Mouse (Mus musculus): ENCODE data around the gene Itga1. TPM values are rescaled to one million over a fixed set of nuclear protein-coding genes. Genes with fewer than 3 reads are reported as not detected.

Gene Itga1
- polyA plus RNA-seq, 1 experiment, result not detected

GRCm38 (mm10) chr13:115130035-115130434 lies 28.3 kb upstream of the Itga1 start:
- Histone ChIP-seq H3K36me3 (ENCODE audit: control insufficient read depth) (no peaks in the 10 kb centered on the region), H3K27me3 (ENCODE audit: control insufficient read depth) (no peaks in the 10 kb centered on the region), H3K4me1 (ENCODE audit: control insufficient read depth) (no peaks in the 10 kb centered on the region), H3K4me3 (replicated peaks) (no peak overlapping the region), H3K9me3 (ENCODE audit: control insufficient read depth, low read length) (no peaks in the 10 kb centered on the region)
- TF ChIP-seq TAL1 (IDR thresholded peaks at IDR 0.05; ENCODE audit: low read length) (no peak), GATA1 (IDR thresholded peaks at IDR 0.05; ENCODE audit: low read length) (no peak)

DNA sequence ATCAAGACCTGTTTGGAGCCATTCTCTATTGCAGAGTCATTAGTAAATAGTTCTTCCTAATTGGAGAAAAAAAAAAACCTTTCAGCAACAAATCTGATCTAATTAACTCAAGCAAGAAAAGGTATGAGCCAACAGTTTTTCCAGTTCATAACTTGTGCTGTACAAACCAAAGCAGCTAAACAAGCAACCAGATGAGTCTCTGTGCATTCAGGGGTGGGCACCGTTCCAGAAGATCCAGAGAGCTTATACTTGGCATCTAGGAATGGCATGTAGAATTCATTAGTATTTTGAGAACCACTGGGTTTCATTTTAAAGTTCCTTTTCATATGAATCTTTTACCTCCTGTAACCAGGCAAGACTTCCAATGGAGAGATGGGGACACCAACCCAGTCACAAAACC lies 26.1 kb upstream of the Itga1 start:
- Histone ChIP-seq H3K36me3 (ENCODE audit: control insufficient read depth) (no peaks in the 10 kb centered on the region), H3K27me3 (ENCODE audit: control insufficient read depth) (no peaks in the 10 kb centered on the region), H3K4me3 (replicated peaks) (no peak overlapping the region), H3K9me3 (ENCODE audit: control insufficient read depth, low read length) (no peaks in the 10 kb centered on the region), H3K4me1 (ENCODE audit: control insufficient read depth) (no peaks in the 10 kb centered on the region)
- no peak for TF ChIP-seq GATA1 (IDR thresholded peaks at IDR 0.05; ENCODE audit: low read length)
- TF ChIP-seq TAL1 (IDR thresholded peaks at IDR 0.05; ENCODE audit: low read length), result no peak

- Histone ChIP-seq H3K4me1 (ENCODE audit: control insufficient read depth) (no peaks in the 10 kb centered on the region), H3K4me3 (replicated peaks) (no peak overlapping the region), H3K36me3 (ENCODE audit: control insufficient read depth) (no peaks in the 10 kb centered on the region), H3K27me3 (ENCODE audit: control insufficient read depth) (no peaks in the 10 kb centered on the region), H3K9me3 (ENCODE audit: control insufficient read depth, low read length) (no peaks in the 10 kb centered on the region)
- no peak for TF ChIP-seq GATA1 (IDR thresholded peaks at IDR 0.05; ENCODE audit: low read length)
- TF ChIP-seq TAL1 (IDR thresholded peaks at IDR 0.05; ENCODE audit: low read length), result no peak
Observed at GRCm38 (mm10) chr13:115126534-115126933, 24.8 kb upstream of the Itga1 start.

- Histone ChIP-seq H3K36me3 (ENCODE audit: control insufficient read depth) (no peaks in the 10 kb centered on the region), H3K4me1 (ENCODE audit: control insufficient read depth) (no peaks in the 10 kb centered on the region), H3K27me3 (ENCODE audit: control insufficient read depth) (no peaks in the 10 kb centered on the region), H3K9me3 (ENCODE audit: control insufficient read depth, low read length) (no peaks in the 10 kb centered on the region), H3K4me3 (replicated peaks) (no peak overlapping the region)
- TF ChIP-seq TAL1 (IDR thresholded peaks at IDR 0.05; ENCODE audit: low read length) (no peak), GATA1 (IDR thresholded peaks at IDR 0.05; ENCODE audit: low read length) (no peak)
Observed at GRCm38 (mm10) chr13:115125130-115125529, 23.4 kb upstream of the Itga1 start.

- TF ChIP-seq TAL1 (IDR thresholded peaks at IDR 0.05; ENCODE audit: low read length) (no peak), GATA1 (IDR thresholded peaks at IDR 0.05; ENCODE audit: low read length) (no peak)
- H3K4me1 ChIP-seq (ENCODE audit: control insufficient read depth), result no peaks in the 10 kb centered on the region
- H3K36me3 ChIP-seq (ENCODE audit: control insufficient read depth), result no peaks in the 10 kb centered on the region
- H3K9me3 ChIP-seq (ENCODE audit: control insufficient read depth, low read length), result no peaks in the 10 kb centered on the region
- no peaks in the 10 kb centered on the region for H3K27me3 ChIP-seq (ENCODE audit: control insufficient read depth)
- H3K4me3 ChIP-seq (replicated peaks), result no peak overlapping the region
Observed at GRCm38 (mm10) chr13:115124521-115124920, 22.8 kb upstream of the Itga1 start.

- Histone ChIP-seq H3K36me3 (ENCODE audit: control insufficient read depth) (no peaks in the 10 kb centered on the region), H3K4me3 (replicated peaks) (no peak overlapping the region), H3K4me1 (ENCODE audit: control insufficient read depth) (no peaks in the 10 kb centered on the region), H3K27me3 (ENCODE audit: control insufficient read depth) (no peaks in the 10 kb centered on the region), H3K9me3 (ENCODE audit: control insufficient read depth, low read length) (no peaks in the 10 kb centered on the region)
- TF ChIP-seq GATA1 (IDR thresholded peaks at IDR 0.05; ENCODE audit: low read length) (no peak), TAL1 (IDR thresholded peaks at IDR 0.05; ENCODE audit: low read length) (no peak)
Observed at GRCm38 (mm10) chr13:115118756-115119155, 17.0 kb upstream of the Itga1 start.

GRCm38 (mm10) chr13:115118195-115118594 lies 16.4 kb upstream of the Itga1 start:
- Histone ChIP-seq H3K9me3 (ENCODE audit: control insufficient read depth, low read length) (no peaks in the 10 kb centered on the region), H3K27me3 (ENCODE audit: control insufficient read depth) (no peaks in the 10 kb centered on the region), H3K4me3 (replicated peaks) (no peak overlapping the region), H3K36me3 (ENCODE audit: control insufficient read depth) (no peaks in the 10 kb centered on the region), H3K4me1 (ENCODE audit: control insufficient read depth) (no peaks in the 10 kb centered on the region)
- no peak for TF ChIP-seq GATA1 (IDR thresholded peaks at IDR 0.05; ENCODE audit: low read length)
- no peak for TF ChIP-seq TAL1 (IDR thresholded peaks at IDR 0.05; ENCODE audit: low read length)

DNA sequence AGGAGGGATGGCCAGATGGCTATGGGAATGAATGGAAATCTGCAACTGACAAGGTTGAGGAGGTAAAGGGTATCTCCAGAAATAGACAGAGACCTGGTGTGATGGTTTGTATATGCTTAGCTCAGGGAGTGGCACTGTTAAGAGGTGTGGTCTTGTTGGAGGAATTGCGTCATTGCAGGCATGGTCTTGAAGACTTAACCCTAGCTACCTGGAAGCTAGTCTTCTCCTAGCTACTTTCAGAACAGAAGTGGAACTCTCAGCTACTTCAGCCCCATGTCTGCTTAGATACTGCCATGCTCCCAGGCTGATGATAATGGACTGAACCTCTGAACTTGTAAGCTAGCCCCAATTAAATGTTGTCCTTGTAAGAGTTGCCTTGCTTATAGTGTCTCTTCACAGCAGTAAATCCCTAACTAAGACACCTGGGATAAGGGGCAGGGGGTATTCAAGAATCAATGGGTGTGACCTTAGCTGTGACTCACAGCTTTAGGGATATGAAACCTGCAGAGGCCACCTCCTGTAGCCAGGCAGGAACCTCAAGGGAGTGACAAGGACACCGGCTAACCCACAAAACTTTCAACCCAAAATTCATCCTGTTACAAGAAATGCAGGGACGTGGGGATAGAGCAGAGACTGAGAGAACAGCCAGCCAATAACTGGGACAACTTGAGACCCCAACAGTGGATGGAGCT lies 15.3 kb upstream of the Itga1 start:
- Histone ChIP-seq H3K4me1 (ENCODE audit: control insufficient read depth) (no peaks in the 10 kb centered on the region), H3K4me3 (replicated peaks) (no peak overlapping the region), H3K27me3 (ENCODE audit: control insufficient read depth) (no peaks in the 10 kb centered on the region), H3K36me3 (ENCODE audit: control insufficient read depth) (no peaks in the 10 kb centered on the region), H3K9me3 (ENCODE audit: control insufficient read depth, low read length) (no peaks in the 10 kb centered on the region)
- TF ChIP-seq GATA1 (IDR thresholded peaks at IDR 0.05; ENCODE audit: low read length), result no peak
- no peak for TF ChIP-seq TAL1 (IDR thresholded peaks at IDR 0.05; ENCODE audit: low read length)

GRCm38 (mm10) chr13:115109628-115110027 lies 7.9 kb upstream of the Itga1 start:
- Histone ChIP-seq H3K4me3 (replicated peaks) (no peak overlapping the region), H3K9me3 (ENCODE audit: control insufficient read depth, low read length) (no peaks in the 10 kb centered on the region), H3K27me3 (ENCODE audit: control insufficient read depth) (no peaks in the 10 kb centered on the region), H3K36me3 (ENCODE audit: control insufficient read depth) (no peaks in the 10 kb centered on the region), H3K4me1 (ENCODE audit: control insufficient read depth) (no peaks in the 10 kb centered on the region)
- TF ChIP-seq TAL1 (IDR thresholded peaks at IDR 0.05; ENCODE audit: low read length) (no peak), GATA1 (IDR thresholded peaks at IDR 0.05; ENCODE audit: low read length) (no peak)

DNA sequence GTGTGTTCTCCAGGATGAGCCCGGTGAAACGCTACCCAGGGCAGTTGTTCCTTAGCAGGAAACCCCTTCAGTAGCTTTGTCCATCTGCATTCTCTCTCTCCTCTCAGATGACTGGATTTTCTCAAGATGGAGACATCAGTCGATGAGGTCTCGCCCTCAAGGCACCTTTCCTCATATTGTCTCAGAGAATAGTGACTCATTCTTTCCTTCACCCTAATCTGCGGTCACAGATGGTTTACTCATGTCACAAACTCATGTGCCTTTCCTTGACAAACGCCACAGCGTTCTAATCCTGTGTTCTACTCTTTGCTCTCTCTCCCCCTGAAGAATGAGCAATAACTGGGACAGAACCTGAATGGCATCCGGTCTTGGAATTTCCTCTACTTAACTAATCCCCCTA lies 5.7 kb upstream of the Itga1 start:
- Histone ChIP-seq H3K9me3 (ENCODE audit: control insufficient read depth, low read length) (no peaks in the 10 kb centered on the region), H3K4me3 (replicated peaks) (no peak overlapping the region), H3K27me3 (ENCODE audit: control insufficient read depth) (peaks cover 10% of the 10 kb centered on the region), H3K36me3 (ENCODE audit: control insufficient read depth) (no peaks in the 10 kb centered on the region), H3K4me1 (ENCODE audit: control insufficient read depth) (no peaks in the 10 kb centered on the region)
- TF ChIP-seq TAL1 (IDR thresholded peaks at IDR 0.05; ENCODE audit: low read length), result no peak
- TF ChIP-seq GATA1 (IDR thresholded peaks at IDR 0.05; ENCODE audit: low read length), result no peak

Data from erythroblast, embryonic 14.5 days (primary cell).